Mouse (Mus musculus) urinary bladder, postnatal 4 days (tissue): Measurements from ENCODE around the gene Ing2.

Source experiments
- DNase-seq, 2 experiments: peaks; one replicate each; pipeline ENCODE4 v3.0.0; 2021 to 2022; ENCODE audit warnings: low spot score in 2 of 2

The Ing2 gene

GRCm38 (mm10) chr8:47674777-47675710, at the start of gene Ing2:
Gene Ing2 (minus strand): TSS chr8:47675556.
- peak; percentile 100 for DNase-seq

GRCm38 (mm10) chr8:47721609-47722008, 46.3 kb upstream of the Ing2 start:
- no peak for DNase-seq

GRCm38 (mm10) chr8:47718641-47719040, 43.3 kb upstream of the Ing2 start:
- DNase-seq = no peak

- DNase-seq = peak; percentile 96 to 97
Observed at GRCm38 (mm10) chr8:47713761-47714745, 38.7 kb upstream of the Ing2 start, which contains the start of gene Cdkn2aip. Gene Cdkn2aip (minus strand): TSS chr8:47713932.

GRCm38 (mm10) chr8:47713171-47713663, 37.9 kb upstream of the Ing2 start:
- peak in 1 of 2 experiments; percentile 60 for DNase-seq

GRCm38 (mm10) chr8:47708106-47708505, 32.8 kb upstream of the Ing2 start:
- no peak for DNase-seq

- DNase-seq = no peak
Observed at GRCm38 (mm10) chr8:47706746-47707145, 31.4 kb upstream of the Ing2 start.

- no peak for DNase-seq
Observed at GRCm38 (mm10) chr8:47702333-47702732, 27.0 kb upstream of the Ing2 start.

GRCm38 (mm10) chr8:47697696-47698095, 22.3 kb upstream of the Ing2 start:
- DNase-seq = no peak

- DNase-seq = no peak
Observed at GRCm38 (mm10) chr8:47695431-47696105, 20.2 kb upstream of the Ing2 start.

GRCm38 (mm10) chr8:47693119-47693518, 17.8 kb upstream of the Ing2 start:
- peak; percentile 42 to 87 for DNase-seq

GRCm38 (mm10) chr8:47691831-47692230, 16.5 kb upstream of the Ing2 start:
- DNase-seq = no peak

- no peak for DNase-seq
Observed at GRCm38 (mm10) chr8:47691303-47691702, 15.9 kb upstream of the Ing2 start.

- no peak for DNase-seq
Observed at GRCm38 (mm10) chr8:47690674-47691078, 15.3 kb upstream of the Ing2 start.

- DNase-seq = no peak
Observed at GRCm38 (mm10) chr8:47689704-47690326, 14.5 kb upstream of the Ing2 start.

GRCm38 (mm10) chr8:47684441-47684840, 9.1 kb upstream of the Ing2 start:
- DNase-seq = no peak

- DNase-seq = no peak
Observed at GRCm38 (mm10) chr8:47683994-47684393, 8.6 kb upstream of the Ing2 start.

- no peak for DNase-seq
Observed at GRCm38 (mm10) chr8:47680306-47680705, 5.0 kb upstream of the Ing2 start.

GRCm38 (mm10) chr8:47679603-47680002, 4.2 kb upstream of the Ing2 start:
- no peak for DNase-seq

- no peak for DNase-seq
Observed at GRCm38 (mm10) chr8:47676631-47677030, 1.3 kb upstream of the Ing2 start.

GRCm38 (mm10) chr8:47676224-47676623, 868 bp upstream of the Ing2 start:
- no peak for DNase-seq
